Mouse (Mus musculus) limb, embryonic 11.5 days (tissue): ENCODE data around the gene Lmo3. TPM values are rescaled to one million over a fixed set of nuclear protein-coding genes. Genes with fewer than 3 reads are reported as not detected.

Source experiments
- ATAC-seq: fragments of 200-750 bp; cut with Nextera tagmentation; 2 replicates; pipeline ENCODE4 v1.8.0; 2017; ENCODE audit warnings: low read depth; ENCODE audit not compliant: insufficient number of reproducible peaks, low FRiP score, low TSS enrichment
- DNase-seq: peaks from one replicate; pipeline ENCODE4 v3.0.0-alpha.2; 2015; ENCODE audit warnings: low spot score
- H3K27ac ChIP-seq: fragments of 300-500 bp; sonication (generic); replicated peaks from 2 replicates; pipeline ENCODE4 v1.5.1; 2014; ENCODE audit warnings: low read depth, mild to moderate bottlenecking, low read length
- H3K27me3 ChIP-seq: fragments of 300-500 bp; sonication (generic); 2 replicates; pipeline ENCODE4 v1.6.1; 2014; ENCODE audit warnings: mild to moderate bottlenecking, low read length, mixed read lengths; ENCODE audit not compliant: control insufficient read depth, insufficient read depth
- H3K36me3 ChIP-seq: fragments of 300-500 bp; sonication (generic); 2 replicates; pipeline ENCODE4 v1.6.1; 2014; ENCODE audit warnings: mild to moderate bottlenecking, low read length, moderate library complexity, mixed read lengths; ENCODE audit not compliant: control insufficient read depth, insufficient read depth
- H3K4me1 ChIP-seq: fragments of 300-500 bp; sonication (generic); 2 replicates; pipeline ENCODE4 v1.6.1; 2014; ENCODE audit warnings: low read length, mixed read lengths; ENCODE audit not compliant: control insufficient read depth, insufficient read depth
- H3K4me2 ChIP-seq: fragments of 300-500 bp; sonication (generic); 2 replicates; pipeline ENCODE4 v1.6.1; 2014; ENCODE audit warnings: low read depth, mild to moderate bottlenecking, moderate library complexity; ENCODE audit not compliant: severe bottlenecking
- H3K4me3 ChIP-seq: fragments of 300-500 bp; sonication (generic); 2 replicates; pipeline ENCODE4 v1.5.1; 2014; ENCODE audit warnings: low read depth, low read length
- H3K9ac ChIP-seq: fragments of 300-500 bp; sonication (generic); 2 replicates; pipeline ENCODE4 v1.6.1; 2014; ENCODE audit warnings: mild to moderate bottlenecking, low read length
- H3K9me3 ChIP-seq: fragments of 300-500 bp; sonication (generic); 2 replicates; pipeline ENCODE4 v1.6.1; 2016; ENCODE audit warnings: low read length; ENCODE audit not compliant: control insufficient read depth
- WGBS: fragments of 180-500 bp; shearing (Covaris S2); extraction: QIAGEN DNeasy Blood & Tissue Kit; methylation state at CpG from one replicate; pipeline ENCODE4 v1.1.7; 2014; 5-methylcytosine and 5-hydroxymethylcytosine counted together
- polyA plus RNA-seq: library from polyadenylated mRNA; unstranded; fragments of >200 nt; fragmentation: Nextera tagmentation; extraction: Ambion mirVana; gene quantifications from 2 replicates; pipeline ENCODE4 v1.2.1, GENCODE M21; 2014

Lmo3 gene
- polyA plus RNA-seq: 3.9 and 6.1 TPM in 2 replicates

- ATAC-seq (no peak), DNase-seq (no peak)
These were observed at the start of gene Lmo3 for GRCm38 (mm10) chr6:138581734-138582505. Gene Lmo3 (minus strand): TSS chr6:138581968.

DNA sequence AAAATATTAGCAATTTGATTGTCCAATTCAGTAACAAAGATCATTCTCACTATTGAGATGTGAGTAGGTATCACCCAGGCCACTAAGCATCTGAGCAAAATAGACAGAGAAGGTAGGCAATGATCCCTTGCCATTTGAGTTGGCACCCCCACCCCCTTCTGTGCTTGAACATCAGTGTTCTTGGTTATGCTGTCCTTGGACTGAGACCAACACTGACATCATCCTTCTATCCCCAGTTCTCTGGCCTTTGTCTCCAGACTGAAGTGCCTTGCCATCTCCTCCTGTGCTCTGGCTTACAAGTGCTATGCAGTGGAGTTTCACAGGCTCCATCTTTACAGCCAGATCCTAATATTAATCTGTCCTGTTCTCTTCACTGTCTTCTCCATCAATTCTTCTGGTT, 39.0 kb upstream of the Lmo3 start:
- H3K9me3 ChIP-seq: no peaks in the 10 kb centered on the region
- ATAC-seq: no peak
- no peaks in the 10 kb centered on the region for H3K4me1 ChIP-seq
- H3K4me3 ChIP-seq: no peak overlapping the region
- H3K9ac ChIP-seq: no peak overlapping the region
- no peak overlapping the region for H3K27ac ChIP-seq
- no peak for DNase-seq
- no peaks in the 10 kb centered on the region for H3K27me3 ChIP-seq
- H3K36me3 ChIP-seq: no peaks in the 10 kb centered on the region
- H3K4me2 ChIP-seq: no peak overlapping the region

More at GRCm38 (mm10) chr6:138581734-138582505, at the start of gene Lmo3:
- H3K4me2 ChIP-seq: no peak within 1 kb of the TSS
- no peaks in the 10 kb centered on the region for H3K4me1 ChIP-seq
- 69% methylated on average over 13 of the region's 13 CpGs for WGBS
- no peaks in the 10 kb centered on the region for H3K36me3 ChIP-seq
- no peak within 1 kb of the TSS for H3K27ac ChIP-seq
- no peaks in the 10 kb centered on the region for H3K27me3 ChIP-seq
- no peak within 1 kb of the TSS for H3K4me3 ChIP-seq
- H3K9ac ChIP-seq: no peak within 1 kb of the TSS
- H3K9me3 ChIP-seq: no peaks in the 10 kb centered on the region

DNA sequence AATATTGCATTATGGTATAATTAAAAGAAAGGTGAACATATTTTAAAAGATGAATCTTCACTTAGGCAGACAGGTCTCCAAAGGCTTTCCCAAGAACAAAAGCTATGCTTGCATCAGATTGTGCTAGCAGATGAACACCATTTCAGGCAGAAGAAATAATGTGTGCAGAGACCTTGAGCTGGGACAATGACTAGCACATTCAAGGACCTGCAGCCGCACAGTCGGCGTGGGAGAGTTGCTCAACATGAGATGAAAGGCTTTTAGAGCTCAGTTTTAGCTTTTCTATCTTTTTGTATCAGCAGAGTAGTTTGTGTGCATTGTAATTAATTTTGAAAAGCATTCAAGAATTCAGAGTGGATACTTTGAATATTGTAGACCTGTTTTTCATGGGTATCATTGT, 36.6 kb upstream of the Lmo3 start:
- Histone ChIP-seq H3K27ac (no peak overlapping the region), H3K9ac (no peak overlapping the region), H3K27me3 (no peaks in the 10 kb centered on the region), H3K36me3 (no peaks in the 10 kb centered on the region), H3K9me3 (no peaks in the 10 kb centered on the region), H3K4me1 (no peaks in the 10 kb centered on the region), H3K4me3 (no peak overlapping the region), H3K4me2 (no peak overlapping the region)
- DNase-seq (no peak), ATAC-seq (no peak)
- WGBS: 91% methylated on average over 3 of the region's 3 CpGs

DNA sequence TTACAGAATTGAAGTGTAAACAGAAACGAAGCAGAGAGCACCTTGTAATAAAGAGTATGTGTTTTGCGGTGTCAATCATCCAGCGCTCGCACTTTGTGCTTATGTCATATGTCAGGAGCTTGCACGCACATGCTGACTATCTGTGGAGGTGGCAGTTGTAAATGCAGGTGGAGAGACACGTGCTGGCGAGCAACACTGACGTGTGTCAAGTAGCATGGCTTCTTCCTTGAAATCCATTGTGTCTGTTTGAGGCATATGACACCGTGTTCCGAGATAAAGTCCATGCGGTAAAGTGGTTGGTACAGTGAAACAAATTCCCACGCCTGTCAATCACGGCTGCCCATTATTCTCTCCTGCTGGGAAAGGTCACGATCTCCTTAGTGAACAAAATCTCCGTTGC, 15.2 kb upstream of the Lmo3 start:
- Histone ChIP-seq H3K9me3 (no peaks in the 10 kb centered on the region), H3K36me3 (no peaks in the 10 kb centered on the region), H3K27ac (no peak overlapping the region), H3K4me2 (no peak overlapping the region), H3K4me3 (no peak overlapping the region), H3K9ac (no peak overlapping the region), H3K27me3 (no peaks in the 10 kb centered on the region), H3K4me1 (no peaks in the 10 kb centered on the region)
- no peak for DNase-seq
- WGBS: 88% methylated on average over 15 of the region's 15 CpGs
- ATAC-seq: no peak

DNA sequence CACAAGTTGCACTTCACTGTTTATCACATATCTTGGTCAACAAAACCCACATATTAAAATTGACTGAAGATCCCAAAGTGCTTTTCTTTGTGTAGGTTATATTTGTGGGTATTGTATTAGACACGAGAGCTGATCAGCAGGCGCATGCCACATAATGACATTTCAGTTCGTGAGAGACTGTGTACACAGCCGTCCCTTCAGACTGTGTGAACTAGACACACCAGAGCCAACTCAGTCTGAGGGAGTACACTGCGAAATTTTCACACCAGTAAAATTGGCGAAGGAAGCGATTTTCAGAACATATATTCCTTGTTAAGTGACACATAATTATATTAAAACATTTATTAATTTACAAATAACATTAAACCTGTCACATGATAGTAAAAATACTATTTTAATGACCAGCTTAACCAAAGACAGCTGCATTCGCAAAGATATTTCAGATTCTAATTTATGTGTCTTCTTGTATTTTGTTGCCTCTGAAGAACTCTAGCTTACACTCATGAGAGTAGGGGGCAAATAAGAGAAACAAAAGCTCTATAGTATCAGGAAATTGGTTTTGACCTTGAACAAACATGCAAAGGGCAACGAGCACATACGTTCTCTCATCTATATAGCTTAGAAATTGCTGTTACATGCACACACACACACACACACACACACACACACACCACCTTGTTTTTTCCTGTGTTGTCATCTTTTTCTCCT, 14.4 kb upstream of the Lmo3 start:
- H3K9ac ChIP-seq: no peak overlapping the region
- H3K4me3 ChIP-seq: no peak overlapping the region
- 79% methylated on average over 10 of the region's 10 CpGs for WGBS
- H3K4me2 ChIP-seq: no peak overlapping the region
- H3K27ac ChIP-seq: no peak overlapping the region
- H3K9me3 ChIP-seq: no peaks in the 10 kb centered on the region
- no peak for DNase-seq
- H3K4me1 ChIP-seq: no peaks in the 10 kb centered on the region
- no peaks in the 10 kb centered on the region for H3K36me3 ChIP-seq
- H3K27me3 ChIP-seq: no peaks in the 10 kb centered on the region
- no peak for ATAC-seq

DNA sequence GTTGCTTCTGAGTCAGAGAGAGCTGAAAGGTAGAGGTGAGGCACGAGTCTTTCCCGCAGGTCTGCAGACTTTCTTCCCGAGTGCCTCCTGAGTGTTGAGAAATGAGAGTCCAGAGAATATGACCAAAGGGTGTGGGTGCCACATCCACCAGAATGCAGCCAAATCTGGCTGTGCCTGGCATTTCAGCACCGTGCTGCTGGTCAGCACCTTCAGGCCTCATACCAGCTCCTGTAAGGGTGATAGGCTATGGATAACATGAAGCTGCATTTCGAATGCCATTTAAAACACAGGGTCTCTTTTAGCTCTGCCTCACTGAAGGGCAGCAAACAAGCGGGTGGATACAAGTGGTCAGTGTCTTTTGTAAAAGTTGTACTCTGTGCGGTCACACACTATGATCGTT, 1.5 kb upstream of the Lmo3 start:
- Histone ChIP-seq H3K4me2 (no peak overlapping the region), H3K9ac (no peak overlapping the region), H3K27me3 (no peaks in the 10 kb centered on the region), H3K4me1 (no peaks in the 10 kb centered on the region), H3K9me3 (no peaks in the 10 kb centered on the region), H3K36me3 (no peaks in the 10 kb centered on the region), H3K27ac (no peak overlapping the region), H3K4me3 (no peak overlapping the region)
- peak; percentile 70 for DNase-seq
- ATAC-seq: no peak
- 68% methylated on average over 8 of the region's 8 CpGs for WGBS

GRCm38 (mm10) chr6:138582506-138583000, 785 bp upstream of the Lmo3 start:
- Histone ChIP-seq H3K27ac (no peak overlapping the region), H3K27me3 (no peaks in the 10 kb centered on the region), H3K4me2 (no peak overlapping the region), H3K9ac (no peak overlapping the region), H3K9me3 (no peaks in the 10 kb centered on the region), H3K4me1 (no peaks in the 10 kb centered on the region), H3K4me3 (no peak overlapping the region), H3K36me3 (no peaks in the 10 kb centered on the region)
- DNase-seq: no peak
- 51% methylated on average over 4 of the region's 4 CpGs for WGBS
- no peak for ATAC-seq

DNA sequence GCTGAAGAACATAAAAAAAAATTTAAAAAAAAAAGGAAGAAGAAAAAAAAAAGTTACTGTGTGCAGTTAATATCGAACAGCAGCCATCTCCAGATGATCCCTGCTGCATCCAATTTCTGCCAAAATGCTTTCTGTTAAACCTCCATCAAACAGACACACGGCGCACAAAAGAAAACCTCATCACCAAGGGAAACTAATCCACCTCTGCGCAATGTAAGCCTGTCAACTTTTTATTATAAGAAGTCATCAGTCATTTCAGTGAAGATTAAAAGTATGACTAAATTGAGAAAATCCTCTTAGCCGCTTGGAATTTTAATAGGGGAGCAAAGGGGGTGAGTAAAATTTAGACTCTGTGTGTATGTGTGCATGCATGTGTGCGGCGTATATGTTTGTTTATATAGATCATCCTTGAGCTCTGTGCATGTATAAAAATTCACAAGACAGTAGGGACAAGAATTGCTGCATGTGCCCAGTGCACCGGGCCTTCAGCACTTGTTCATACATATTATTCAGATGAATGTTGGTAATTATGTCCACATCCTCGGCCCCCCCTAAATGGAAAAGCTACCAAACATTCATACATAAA, 1.2 kb downstream of the Lmo3 start:
- 88% methylated on average over 9 of the region's 9 CpGs for WGBS
- no peak overlapping the region for H3K4me2 ChIP-seq
- no peaks in the 10 kb centered on the region for H3K4me1 ChIP-seq
- ATAC-seq: no peak
- no peak overlapping the region for H3K27ac ChIP-seq
- no peak overlapping the region for H3K4me3 ChIP-seq
- no peaks in the 10 kb centered on the region for H3K27me3 ChIP-seq
- DNase-seq: no peak
- no peaks in the 10 kb centered on the region for H3K36me3 ChIP-seq
- no peak overlapping the region for H3K9ac ChIP-seq
- no peaks in the 10 kb centered on the region for H3K9me3 ChIP-seq
